Mouse (Mus musculus): ENCODE measurements around the gene 5330417C22Rik. TPM values are rescaled to one million over a fixed set of nuclear protein-coding genes. Genes with fewer than 3 reads are reported as not detected.
A peak's percentile ranks its signal among the peaks of the same experiment; 100 is the strongest.
"Not testable (repeated sequence)": the region's sequence is repeated elsewhere in the genome, so short reads cannot be mapped to it uniquely, and the experiment has no call there.

5330417C22Rik gene
- total RNA-seq (2021): 10 to 100 TPM; 24.8 to 28.8 TPM
- long read RNA-seq, experiment 1, full-length matches to known transcripts: 1 of 14 reads
- long read RNA-seq, experiment 1, partial matches to known transcripts: 4 of 14 reads
- long read RNA-seq, experiment 1, other reads (novel, unspliced or antisense): 9 of 14 reads
- long read RNA-seq, experiment 2, full-length matches to known transcripts: 5 of 18 reads
- long read RNA-seq, experiment 2, partial matches to known transcripts: 1 of 18 reads
- long read RNA-seq, experiment 2, other reads (novel, unspliced or antisense): 12 of 18 reads

DNA sequence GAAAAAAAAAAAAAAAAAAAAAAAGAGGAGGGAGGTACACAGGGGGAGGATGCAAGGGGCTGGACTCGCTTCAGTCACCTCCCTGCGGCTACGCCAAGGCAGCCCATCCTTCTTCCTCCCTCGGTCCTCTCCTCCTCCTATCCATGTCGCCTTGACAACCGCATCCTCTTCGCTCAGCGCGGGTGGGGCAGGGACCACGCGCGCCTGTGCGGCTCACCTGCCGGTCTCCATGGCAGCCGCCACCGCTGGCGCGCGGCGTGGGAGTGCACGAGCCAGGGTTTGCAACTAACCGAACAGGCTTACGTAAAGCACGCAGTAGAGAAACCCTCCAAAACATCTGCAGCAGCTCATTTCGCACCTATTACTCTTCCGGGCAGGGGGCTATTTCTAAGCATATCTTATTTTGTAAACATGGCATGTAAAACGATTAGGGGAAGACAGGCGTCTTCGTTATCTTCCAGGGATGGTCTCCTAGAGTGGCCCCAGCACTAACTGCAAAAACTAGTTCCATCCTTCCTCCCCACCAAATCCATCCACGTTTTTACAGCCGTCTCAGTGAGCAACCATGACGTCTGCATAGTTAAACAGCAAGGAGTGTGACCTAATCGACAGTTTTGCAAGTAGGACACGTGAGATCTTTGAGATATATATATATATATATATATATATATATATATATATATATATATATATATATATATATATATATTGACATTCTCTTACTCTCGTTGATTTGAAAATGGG lies at the start of gene 5330417C22Rik:
TSS of gene 5330417C22Rik (minus strand) at position 20 of the 744 bp plus-strand sequence.
- no peak for TF ChIP-seq CTCF (conservative IDR thresholded peaks at IDR 0.05)
- peak within 1 kb of the TSS; percentile 59 for H3K4me3 ChIP-seq
- peak within 1 kb of the TSS; percentile 97 for H3K27ac ChIP-seq
- DNase-seq (ENCODE audit: low spot score in 2 of 2): peak; percentile 85 to 93

DNA sequence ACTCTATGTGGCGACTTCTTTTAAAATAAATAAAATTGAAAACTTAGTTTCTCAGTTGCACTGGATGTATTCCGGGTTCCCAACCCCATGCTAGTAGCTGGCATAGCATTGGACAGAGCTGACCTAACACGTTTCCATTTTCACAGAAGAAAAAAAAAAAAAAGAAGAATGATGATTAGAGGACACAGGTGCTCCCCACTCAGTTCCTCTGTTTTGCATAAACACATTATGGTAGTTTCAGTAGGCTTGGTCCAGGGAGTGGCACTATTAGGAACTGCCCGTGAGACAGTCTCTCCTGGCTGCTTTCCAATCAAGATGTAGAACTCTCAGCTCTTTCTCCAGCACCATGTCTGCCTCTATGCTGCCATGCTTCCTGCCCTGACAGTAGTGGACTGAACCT lies 48.2 kb upstream of the 5330417C22Rik start:
- no peak overlapping the region for H3K4me3 ChIP-seq
- no peak for DNase-seq (ENCODE audit: low spot score in 2 of 2)
- no peak overlapping the region for H3K27ac ChIP-seq
- TF ChIP-seq CTCF (conservative IDR thresholded peaks at IDR 0.05): no peak

DNA sequence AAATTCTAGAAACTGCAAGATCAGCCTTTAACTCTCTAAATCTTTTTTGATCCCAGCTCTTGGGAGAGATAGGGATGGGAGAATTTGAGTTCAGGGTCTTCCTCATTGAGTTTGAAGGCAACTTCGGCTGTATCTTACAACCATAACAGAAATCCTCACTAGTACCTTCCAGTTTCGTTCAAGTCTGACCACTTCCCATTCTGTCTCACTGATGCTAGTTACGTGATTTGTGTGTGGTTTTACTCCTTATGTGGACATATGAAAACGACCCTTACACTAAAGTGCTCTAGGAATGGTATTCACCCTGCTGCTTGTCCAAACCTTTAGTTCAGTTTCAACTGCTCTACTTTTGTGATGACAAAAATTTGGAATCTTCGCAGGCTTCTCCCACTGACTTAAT lies 37.7 kb upstream of the 5330417C22Rik start:
- Histone ChIP-seq H3K27ac (no peak overlapping the region), H3K4me3 (no peak overlapping the region)
- no peak for DNase-seq (ENCODE audit: low spot score in 2 of 2)
- no peak for TF ChIP-seq CTCF (conservative IDR thresholded peaks at IDR 0.05)

DNA sequence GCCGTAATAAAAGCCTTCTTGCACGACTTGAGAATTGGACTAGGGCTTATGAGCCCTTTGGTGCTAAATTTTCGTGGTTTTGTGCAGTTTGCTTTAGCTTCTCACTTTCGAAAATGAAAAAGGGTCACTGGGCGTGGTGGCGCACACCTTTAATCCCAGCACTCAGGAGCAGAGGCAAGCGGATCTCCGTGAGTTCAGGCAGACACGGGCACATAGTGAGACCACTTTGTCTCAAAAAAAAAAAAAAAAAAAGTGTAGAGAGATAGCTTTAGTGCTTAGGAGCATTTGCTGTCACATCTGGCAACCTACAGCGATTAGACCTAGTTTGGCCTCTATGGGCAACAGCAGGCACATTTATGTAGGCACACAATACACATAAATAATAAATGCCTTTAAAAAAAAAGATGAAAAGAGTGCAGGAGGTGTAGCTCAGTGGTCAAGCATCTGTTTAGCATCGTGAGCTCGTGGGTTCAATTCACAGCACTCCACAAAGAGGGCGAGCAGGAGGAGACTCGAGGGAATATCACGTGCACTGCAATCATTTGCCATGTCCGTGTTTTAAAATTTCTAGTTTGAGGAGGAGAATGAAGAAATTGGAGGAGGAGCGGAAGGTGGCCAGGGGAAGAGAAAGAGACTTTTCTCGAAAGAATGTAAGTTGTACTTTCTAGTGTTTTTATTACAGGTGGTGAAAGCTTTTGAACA lies 36.1 kb upstream of the 5330417C22Rik start:
- no peak for TF ChIP-seq CTCF (conservative IDR thresholded peaks at IDR 0.05)
- no peak for DNase-seq (ENCODE audit: low spot score in 2 of 2)
- H3K4me3 ChIP-seq: peak overlapping the region; percentile 98
- H3K27ac ChIP-seq: peak overlapping the region; percentile 94; the same call in 1 of the 2 replicates

DNA sequence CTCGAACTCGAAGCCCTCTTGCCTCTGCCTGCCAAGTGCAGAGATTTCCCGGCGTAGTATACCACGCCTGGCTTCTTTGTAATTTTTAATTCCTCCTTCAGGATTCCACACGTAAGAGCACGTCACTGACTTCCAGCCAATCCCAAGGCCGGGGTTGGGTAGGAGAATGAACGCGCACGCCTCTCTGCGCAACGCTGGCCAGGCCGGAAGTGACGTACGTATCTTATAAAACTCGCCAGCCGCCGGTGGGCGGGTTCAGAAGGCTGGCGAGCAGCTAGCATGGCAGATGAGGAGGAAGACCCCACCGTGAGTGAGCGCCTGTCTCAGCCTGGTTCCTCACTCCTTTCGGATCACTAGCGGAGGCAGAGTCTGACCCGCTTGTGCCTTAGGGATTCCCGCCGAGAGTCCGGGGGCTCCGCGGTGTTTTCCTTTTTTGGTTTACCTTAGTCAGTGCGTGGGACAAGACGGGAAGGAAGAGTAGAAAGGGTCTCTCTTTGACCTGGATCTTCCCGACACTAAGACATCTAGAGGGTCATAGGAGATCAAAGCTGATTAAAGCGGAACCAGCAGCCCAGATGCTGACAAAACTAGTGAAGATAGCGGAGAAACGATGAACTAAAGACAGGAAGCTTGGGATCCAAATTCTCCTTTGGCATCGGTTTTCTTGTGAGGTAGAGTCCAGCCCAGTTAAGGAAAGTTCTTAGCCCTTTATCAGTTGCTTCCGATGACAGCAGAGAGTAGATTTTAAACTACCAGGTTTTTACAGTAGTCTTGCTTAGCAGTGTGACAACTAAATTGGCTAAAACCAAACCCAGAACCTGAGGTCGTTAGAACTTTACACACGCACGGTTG lies 35.3 kb upstream of the 5330417C22Rik start, which contains the start of gene Taf13:
TSS of gene Taf13 (plus strand) at position 256 of the 852 bp plus-strand sequence.
- peak; percentile 97 to 98 for DNase-seq (ENCODE audit: low spot score in 2 of 2)
- Histone ChIP-seq H3K27ac (peak within 1 kb of the TSS; percentile 94), H3K4me3 (peak within 1 kb of the TSS; percentile 98)
- peak; percentile 30; the same call in 1 of the 2 replicates for TF ChIP-seq CTCF (conservative IDR thresholded peaks at IDR 0.05)

DNA sequence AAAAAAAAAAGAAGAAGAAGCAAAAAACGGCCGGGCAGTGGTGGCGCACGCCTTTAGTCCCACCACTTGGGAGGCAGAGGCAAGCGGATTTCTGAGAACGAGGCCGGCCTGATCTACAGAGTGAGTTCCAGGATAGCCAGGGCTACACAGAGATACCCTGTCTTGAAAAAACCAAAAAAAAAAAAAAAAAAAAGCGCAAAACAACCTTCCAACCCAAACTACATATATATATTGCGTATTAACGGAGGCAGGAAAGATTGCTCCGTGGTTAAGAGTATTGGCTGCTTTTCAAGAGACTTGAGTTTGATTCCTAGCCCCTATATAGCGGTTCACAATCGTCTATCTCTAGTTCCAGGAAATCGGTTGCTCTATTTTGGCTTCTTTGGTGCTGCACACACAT lies 34.5 kb upstream of the 5330417C22Rik start:
- no peak for TF ChIP-seq CTCF (conservative IDR thresholded peaks at IDR 0.05)
- no peak overlapping the region for H3K27ac ChIP-seq
- DNase-seq (ENCODE audit: low spot score in 2 of 2): no peak
- peak overlapping the region; percentile 98; the same call in 1 of the 2 replicates for H3K4me3 ChIP-seq

DNA sequence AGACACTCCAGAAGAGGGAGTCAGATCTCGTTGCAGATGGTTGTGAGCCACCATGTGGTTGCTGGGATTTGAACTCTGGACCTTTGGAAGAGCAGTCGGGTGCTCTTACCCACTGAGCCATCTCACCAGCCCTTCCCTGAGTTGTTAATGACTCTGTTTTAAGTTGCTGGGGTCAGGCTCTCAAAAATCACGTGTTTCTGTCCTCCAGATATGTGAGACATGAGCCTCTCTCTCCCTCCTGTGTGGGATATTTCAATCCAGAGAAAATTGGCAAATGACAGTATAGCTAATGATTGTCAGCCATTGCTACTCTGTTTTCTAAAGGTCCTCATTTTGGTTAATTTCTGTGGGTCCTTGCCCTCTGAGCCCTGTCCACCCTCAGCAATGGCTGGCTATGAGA lies 33.3 kb upstream of the 5330417C22Rik start:
- H3K4me3 ChIP-seq; H3K27ac ChIP-seq; DNase-seq (ENCODE audit: low spot score in 2 of 2): not testable (repeated sequence)

DNA sequence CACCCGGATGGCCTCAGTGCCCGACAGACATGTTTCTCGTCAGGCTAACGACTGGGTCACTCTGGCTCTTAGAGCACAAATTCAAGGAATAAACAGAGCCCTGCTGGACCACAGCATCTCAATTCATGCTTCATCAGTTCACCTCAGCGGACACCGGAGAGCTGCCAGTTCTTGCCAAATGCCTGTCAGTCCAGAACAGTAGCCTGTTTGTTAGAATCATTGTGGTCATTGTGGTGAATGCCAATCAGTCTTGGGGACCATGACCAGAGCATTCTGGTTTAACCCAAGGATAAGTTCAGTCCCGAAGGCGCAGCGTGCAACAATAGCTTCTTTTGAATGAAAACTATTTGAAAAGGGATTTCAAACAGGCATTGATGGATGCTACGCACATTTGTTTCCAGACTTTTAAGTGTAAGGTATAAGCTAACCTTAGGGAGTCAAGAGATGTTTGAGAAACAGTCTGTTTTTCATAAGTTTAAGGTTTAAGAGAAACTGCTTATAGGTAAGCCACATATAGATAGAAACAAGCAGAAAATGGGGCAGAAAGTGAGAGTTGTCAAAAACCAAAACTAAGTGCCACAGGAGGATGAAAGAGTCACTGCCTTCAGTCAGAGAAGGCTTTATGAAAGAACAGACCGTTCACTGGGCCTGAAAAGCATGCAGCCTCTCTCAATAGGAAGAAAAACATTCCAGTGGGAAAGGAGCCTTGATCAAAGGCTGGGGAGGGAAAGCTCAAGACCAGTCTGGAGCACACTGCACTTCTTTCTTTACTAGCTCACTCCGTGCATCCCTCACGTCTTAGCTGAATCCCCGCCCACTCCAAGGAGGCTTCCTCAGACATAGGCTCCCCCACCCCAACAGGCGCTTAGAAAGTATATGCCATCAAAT lies 31.9 kb upstream of the 5330417C22Rik start:
- H3K4me3 ChIP-seq: no peak overlapping the region
- TF ChIP-seq CTCF (conservative IDR thresholded peaks at IDR 0.05): no peak
- H3K27ac ChIP-seq: peak overlapping the region; percentile 86
- DNase-seq (ENCODE audit: low spot score in 2 of 2): peak in 1 of 2 experiments; percentile 63

DNA sequence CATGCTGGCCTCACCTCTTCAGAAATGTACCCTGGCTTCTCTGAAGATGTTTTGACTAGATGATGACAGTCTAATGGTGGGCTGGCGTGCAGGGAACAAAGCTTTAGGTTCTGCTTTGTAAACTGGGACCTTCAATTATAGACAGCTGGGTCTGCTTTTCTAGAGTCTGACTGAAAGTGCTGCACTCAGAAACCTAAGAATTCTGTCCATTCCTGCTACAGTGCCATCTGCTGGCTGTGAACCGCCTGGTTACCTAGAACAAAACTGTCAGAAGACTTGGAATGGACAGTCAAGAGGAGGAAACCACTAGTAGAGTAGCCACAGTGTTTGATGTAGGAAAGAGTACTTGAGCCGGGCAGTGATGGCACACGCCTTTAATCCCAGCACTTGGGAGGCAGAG lies 27.0 kb upstream of the 5330417C22Rik start:
- peak; percentile 85 for TF ChIP-seq CTCF (conservative IDR thresholded peaks at IDR 0.05)
- Histone ChIP-seq H3K4me3 (peak overlapping the region; percentile 68), H3K27ac (peak overlapping the region; percentile 96)
- DNase-seq (ENCODE audit: low spot score in 2 of 2): peak; percentile 64 to 76

DNA sequence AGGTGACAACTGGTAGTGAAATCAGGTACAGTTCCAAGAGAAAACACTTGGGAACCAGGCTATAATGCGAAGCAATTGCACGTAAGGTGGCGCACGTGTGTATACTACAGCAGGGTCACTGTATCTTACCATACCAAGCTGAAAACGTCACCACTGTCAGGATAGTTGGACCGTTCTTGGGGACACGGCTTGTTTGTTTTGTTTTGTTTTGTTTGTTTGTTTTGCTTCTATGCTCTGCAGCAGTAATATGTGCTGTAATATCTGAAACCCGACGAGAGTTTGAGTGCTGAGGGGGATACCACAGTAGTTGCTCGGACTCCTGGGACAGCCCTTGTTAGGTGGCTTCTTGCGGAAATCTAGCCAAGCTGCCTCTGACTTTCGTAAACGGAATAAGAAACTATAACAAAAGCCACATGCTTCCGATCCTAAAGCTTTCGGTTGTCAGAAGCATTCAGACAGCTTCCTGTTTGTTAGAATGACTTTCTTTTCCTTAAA lies 26.5 kb upstream of the 5330417C22Rik start:
- DNase-seq (ENCODE audit: low spot score in 2 of 2): peak in 1 of 2 experiments; percentile 13
- Histone ChIP-seq H3K4me3 (peak overlapping the region; percentile 68), H3K27ac (peak overlapping the region; percentile 96)
- no peak for TF ChIP-seq CTCF (conservative IDR thresholded peaks at IDR 0.05)

DNA sequence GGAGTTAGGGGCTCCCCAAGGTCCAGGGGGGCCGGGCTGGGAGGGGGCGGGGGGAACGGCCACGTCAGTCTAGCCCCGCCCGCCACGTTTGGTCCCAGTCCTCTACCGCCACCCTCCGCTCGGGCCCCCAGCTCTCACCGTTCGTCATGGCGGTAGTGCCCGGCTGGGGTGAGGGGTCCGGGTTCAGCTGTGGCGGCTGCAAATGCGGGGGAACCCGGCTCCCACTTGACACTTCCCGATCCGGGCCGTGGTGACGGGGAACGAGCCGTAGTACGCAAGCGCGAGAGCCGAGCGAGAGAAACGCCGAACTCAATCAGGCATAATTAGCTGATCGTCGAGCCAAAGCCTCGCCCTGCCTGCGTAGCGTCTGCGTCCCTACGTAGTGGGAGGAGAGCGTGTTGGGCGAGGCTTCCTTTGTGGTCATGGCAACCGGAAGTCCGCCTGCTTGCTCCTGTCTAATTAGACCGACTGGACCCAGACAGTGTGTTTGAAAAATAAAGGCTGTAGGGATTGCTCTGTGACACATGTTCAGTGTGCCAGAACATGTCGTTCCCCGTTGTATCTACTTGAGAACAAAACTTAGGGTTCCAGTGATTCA lies 25.9 kb upstream of the 5330417C22Rik start, which contains the start of gene Tmem167b:
TSS of gene Tmem167b (minus strand) at position 334 of the 598 bp plus-strand sequence.
- Histone ChIP-seq H3K27ac (peak within 1 kb of the TSS; percentile 96), H3K4me3 (peak within 1 kb of the TSS; percentile 68)
- TF ChIP-seq CTCF (conservative IDR thresholded peaks at IDR 0.05): no peak; the same call in 1 of the 2 replicates
- DNase-seq (ENCODE audit: low spot score in 2 of 2): peak; percentile 97 to 98
